Mouse (Mus musculus) gastrocnemius, adult 2 months (tissue): ENCODE results near the gene Sphk2. TPM values are rescaled to one million over a fixed set of nuclear protein-coding genes. Genes with fewer than 3 reads are reported as not detected.
"Not testable (repeated sequence)": the region's sequence is repeated elsewhere in the genome, so short reads cannot be mapped to it uniquely, and the experiment has no call there.

Experiments
- DNase-seq: peaks from one replicate; pipeline ENCODE4 v3.0.0; 2022
- H3K27ac ChIP-seq: fragments of 200-600 bp; 2 replicates; pipeline ENCODE4 v1.8.1; 2022; ENCODE audit warnings: mild to moderate bottlenecking
- H3K4me3 ChIP-seq: fragments of 200-600 bp; 2 replicates; pipeline ENCODE4 v1.8.1; 2022; ENCODE audit warnings: mild to moderate bottlenecking, moderate library complexity
- CTCF ChIP-seq: fragments of 200-600 bp; IDR thresholded peaks from 2 replicates; pipeline ENCODE4 v1.8.1; 2022; ENCODE audit warnings: antibody characterized with exemption, mild to moderate bottlenecking, moderate library complexity
- intact Hi-C: fragments of 180-260 bp; cut with DNase I; formaldehyde crosslinking; loops from one replicate; pipeline ENCODE4 v1.15.1; 2025
- total RNA-seq, 2 experiments: library from RNA; stranded (reverse); gene quantifications; 2 replicates each; pipeline ENCODE4 v1.2.3; 2021

Sphk2 gene
- total RNA-seq, 2 experiments from 2014 or later, result 14.4 to 15.8 TPM

- DNase-seq, result peak; percentile 91
- TF ChIP-seq CTCF, result no peak; the same call in 1 of the 2 replicates
- Histone ChIP-seq H3K4me3 (peak overlapping the region; percentile 50), H3K27ac (peak overlapping the region; percentile 90)
- intact Hi-C loops, result loop anchor here (2.0 to 5.0 kb wide), 2 partner anchors 40 to 205 kb away; no protein-coding TSS in a partner anchor
Measured at GRCm38 (mm10) chr7:45682144-45683126, 35.4 kb downstream of the Sphk2 start.

- Histone ChIP-seq H3K27ac (peak overlapping the region; percentile 90), H3K4me3 (peak overlapping the region; percentile 17; the same call in 1 of the 2 replicates)
- peak; percentile 82 for DNase-seq
- no peak for TF ChIP-seq CTCF
- intact Hi-C loops, result loop anchor here (5.0 kb wide), 1 partner anchor 204 kb away; no protein-coding TSS in a partner anchor
Measured at GRCm38 (mm10) chr7:45681046-45681736, 36.6 kb downstream of the Sphk2 start.

GRCm38 (mm10) chr7:45679966-45680621 lies 37.7 kb downstream of the Sphk2 start:
- no peak for TF ChIP-seq CTCF
- Histone ChIP-seq H3K4me3 (no peak overlapping the region), H3K27ac (peak overlapping the region; percentile 90)
- peak; percentile 51 for DNase-seq
- intact Hi-C loops, result loop anchor here (5.0 kb wide), 1 partner anchor 203 kb away; no protein-coding TSS in a partner anchor

GRCm38 (mm10) chr7:45678513-45678912 lies 39.3 kb downstream of the Sphk2 start:
- Histone ChIP-seq H3K27ac (no peak overlapping the region), H3K4me3 (no peak overlapping the region)
- no peak for DNase-seq
- TF ChIP-seq CTCF, result no peak
- intact Hi-C loops, result no loop called here

- DNase-seq, result no peak
- no peak overlapping the region for H3K4me3 ChIP-seq
- intact Hi-C loops, result no loop called here
- no peak for TF ChIP-seq CTCF
- no peak overlapping the region for H3K27ac ChIP-seq
Measured at GRCm38 (mm10) chr7:45677627-45678295, 40.0 kb downstream of the Sphk2 start.

- intact Hi-C loops, result no loop called here
- H3K4me3 ChIP-seq, result no peak overlapping the region
- TF ChIP-seq CTCF, result peak; percentile 46
Measured at GRCm38 (mm10) chr7:45668921-45669320, 48.9 kb downstream of the Sphk2 start.

GRCm38 (mm10) chr7:45667761-45668160 lies 50.0 kb downstream of the Sphk2 start:
- Histone ChIP-seq H3K4me3 (no peak overlapping the region), H3K27ac (no peak overlapping the region)
- intact Hi-C loops, result no loop called here
- no peak for TF ChIP-seq CTCF
- peak; percentile 25 for DNase-seq

More at GRCm38 (mm10) chr7:45668921-45669320, 48.9 kb downstream of the Sphk2 start:
- no peak overlapping the region for H3K27ac ChIP-seq
- peak; percentile 3 for DNase-seq

GRCm38 (mm10) chr7:45666161-45666560 lies 51.6 kb downstream of the Sphk2 start, which contains the start of gene Fut2:
Gene Fut2 (minus strand): TSS chr7:45666394.
- no peak for TF ChIP-seq CTCF
- Histone ChIP-seq H3K27ac (no peak within 1 kb of the TSS), H3K4me3 (no peak within 1 kb of the TSS)
- peak; percentile 8 for DNase-seq
- intact Hi-C loops, result no loop called here

- TF ChIP-seq CTCF, result no peak
- H3K27ac ChIP-seq, result no peak overlapping the region
- no peak overlapping the region for H3K4me3 ChIP-seq
- intact Hi-C loops, result no loop called here
- peak; percentile 11 for DNase-seq
Measured at GRCm38 (mm10) chr7:45665303-45666138, 52.3 kb downstream of the Sphk2 start.

- H3K27ac ChIP-seq, intact Hi-C loops, DNase-seq, H3K4me3 ChIP-seq: not testable (repeated sequence)
Measured at GRCm38 (mm10) chr7:45661702-45662101, 56.1 kb downstream of the Sphk2 start.
